Mouse (Mus musculus) liver, embryonic 14.5 days (tissue): ENCODE results near the gene Nptn.

ENCODE experiments used
- CTCF ChIP-seq: IDR thresholded peaks from 2 replicates; pipeline ENCODE4 v1.5.1; 2016; ENCODE audit warnings: antibody characterized with exemption, low read depth, control low read depth
- EP300 ChIP-seq: IDR thresholded peaks from 2 replicates; pipeline ENCODE4 v1.6.1; 2016; ENCODE audit warnings: antibody characterized with exemption, low read depth

DNA sequence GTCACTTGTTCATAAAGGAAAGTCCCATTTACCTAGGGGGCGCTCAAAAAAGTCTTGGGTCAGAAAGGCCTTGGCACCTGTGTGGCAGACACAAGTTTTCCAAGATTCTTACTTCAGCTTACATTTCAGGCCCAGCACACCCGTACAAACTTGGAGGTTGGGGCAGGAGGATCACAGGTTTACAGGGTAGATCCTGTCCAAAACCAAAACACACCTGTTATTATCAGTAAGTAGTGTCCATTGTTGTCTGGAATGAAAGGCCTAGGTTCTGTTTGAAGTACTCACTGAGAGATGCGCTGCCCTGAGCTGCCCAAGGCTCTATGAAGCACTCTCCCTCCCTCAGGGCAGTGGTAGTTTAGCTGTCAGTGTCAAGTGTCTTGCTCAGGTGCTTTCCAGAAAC lies 77.3 kb downstream of the Nptn start:
- no peak for TF ChIP-seq CTCF
- TF ChIP-seq EP300 = no peak; the same call in 1 of the 2 replicates
